In genomic region chr5:150477364-150477763, GRCm38 (mm10) we compare ENCODE assay signal across 27 mouse cellular contexts. TPM values are rescaled to one million over a fixed set of nuclear protein-coding genes. Genes with fewer than 3 reads are reported as not detected.
"Had no signal": no experiment of that assay in that cellular context is flagged by ENCODE, and none has a peak within 500 bp of the region (broad histone marks: within the 10 kb centered on the region; RNA-seq: fewer than 3 reads in every experiment).

No protein-coding gene starts in this region.

- DNase-seq: lung, adult 2 months; lung, postnatal 14 days; lung, postnatal 36 days; midbrain, embryonic 14.5 days; retina, postnatal 1 day; right cerebral cortex, adult 18-20 months; right cerebral cortex, postnatal 25 days; right cerebral cortex, postnatal 4 days; spleen, adult 18-20 months; thymus, adult 18-20 months; thymus, postnatal 14 days; thymus, postnatal 36 days had no signal

- ATAC-seq: lung, postnatal 0 days; midbrain, embryonic 16.5 days had no signal

- H3K9ac ChIP-seq: lung, embryonic 15.5 days; neural tube, embryonic 13.5 days; neural tube, embryonic 15.5 days had no signal

- H3K4me3 ChIP-seq: lung, embryonic 15.5 days; megakaryocyte, embryonic 14.5 days; myocyte; neural tube, embryonic 13.5 days; neural tube, embryonic 15.5 days had no signal

- H3K27me3 ChIP-seq: lung, embryonic 15.5 days; megakaryocyte, embryonic 14.5 days; neural tube, embryonic 13.5 days; neural tube, embryonic 15.5 days had no signal

- H3K4me2 ChIP-seq: lung, embryonic 15.5 days; midbrain, embryonic 11.5 days; neural tube, embryonic 13.5 days; neural tube, embryonic 15.5 days had no signal

- H3K9me3 ChIP-seq: lung, embryonic 15.5 days; neural tube, embryonic 13.5 days; neural tube, embryonic 15.5 days had no signal

- H3K4me1 ChIP-seq: lung, embryonic 15.5 days; neural tube, embryonic 13.5 days; neural tube, embryonic 15.5 days had no signal

- H3K27ac ChIP-seq: lung, embryonic 15.5 days; macrophage; neural tube, embryonic 13.5 days; neural tube, embryonic 15.5 days had no signal

- H3K36me3 ChIP-seq: lung, embryonic 15.5 days had no signal

RNA-seq across cellular contexts. Expression of gene Zar1l, which starts 40.6 kb away (rescaled TPM):
- total RNA-seq: megakaryocyte progenitor cell, adult 5-6 weeks had no signal
- polyA plus RNA-seq: lung, adult 2 months; lung, embryonic 15.5 days; lung, postnatal 0 days; macrophage; midbrain, embryonic 11.5 days; midbrain, embryonic 14.5 days; midbrain, embryonic 16.5 days; myocyte; neural tube, embryonic 11.5 days; neural tube, embryonic 13.5 days; neural tube, embryonic 15.5 days; small intestine, adult 2 months; stomach, embryonic 14.5 days; stomach, embryonic 16.5 days; thymus, postnatal 0 days had no signal
